Mouse (Mus musculus) embryonic fibroblast, embryonic 13.5 days (primary cell): ENCODE measurements around the gene Hsd11b2.

Source experiments
- CTCF ChIP-seq: IDR thresholded peaks from 2 replicates; pipeline ENCODE4 v1.5.1; 2011; ENCODE audit warnings: mild to moderate bottlenecking, control low read depth, low read length, moderate library complexity, borderline replicate concordance; ENCODE audit not compliant: insufficient read depth
- POLR2A ChIP-seq: IDR thresholded peaks from 2 replicates; pipeline ENCODE4 v1.6.1; 2011; ENCODE audit warnings: low read depth, mild to moderate bottlenecking, control low read depth, low read length, moderate library complexity

- TF ChIP-seq POLR2A = no peak
- no peak for TF ChIP-seq CTCF
Observed at GRCm38 (mm10) chr8:105473816-105474606, 44.5 kb upstream of the Hsd11b2 start.
